Mouse (Mus musculus): Measurements from ENCODE around the gene Cers6. TPM values are rescaled to one million over a fixed set of nuclear protein-coding genes. Genes with fewer than 3 reads are reported as not detected.

The Cers6 gene
- polyA plus RNA-seq, 1 experiment from 2014 or later = 26.8 TPM

DNA sequence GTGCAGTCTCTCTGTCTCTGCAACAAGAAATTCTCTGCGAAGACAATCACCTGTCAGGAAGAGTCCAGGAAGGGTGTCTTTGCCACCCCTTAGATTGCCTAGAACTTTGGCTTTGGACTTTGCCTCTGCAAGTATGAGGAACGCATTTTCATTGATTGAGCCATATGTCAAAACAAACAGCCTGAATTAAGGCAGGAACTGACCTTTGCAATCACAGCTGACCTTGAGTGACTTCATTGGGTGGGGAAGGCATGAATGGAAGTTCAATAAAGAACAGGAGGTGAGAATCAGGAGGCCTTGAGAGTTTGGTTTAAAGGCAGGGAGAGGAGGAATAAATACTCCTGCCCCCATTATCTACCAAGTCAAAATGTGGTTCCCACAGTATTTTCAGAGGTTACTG lies 850 bp upstream of the Cers6 start:
- peak overlapping the region; percentile 82 for H3K4me2 ChIP-seq (ENCODE audit: low read depth, severe bottlenecking)
- H3K9ac ChIP-seq (ENCODE audit: low read length) = no peak overlapping the region
- H3K36me3 ChIP-seq (ENCODE audit: control insufficient read depth, insufficient read depth, low read length) = no peaks in the 10 kb centered on the region
- H3K9me3 ChIP-seq (ENCODE audit: control insufficient read depth, low read length) = no peaks in the 10 kb centered on the region
- no peaks in the 10 kb centered on the region for H3K4me1 ChIP-seq (ENCODE audit: control insufficient read depth, insufficient read depth, low read length)
- H3K4me3 ChIP-seq (ENCODE audit: low read depth, low read length) = no peak overlapping the region
- ATAC-seq (ENCODE audit: insufficient number of reproducible peaks, low FRiP score, low TSS enrichment, low read depth) (no peak), DNase-seq (ENCODE audit: low spot score) (no peak)
- no peaks in the 10 kb centered on the region for H3K27me3 ChIP-seq (ENCODE audit: control insufficient read depth, insufficient read depth, low read length)
- WGBS = 64% methylated on average over 2 of the region's 2 CpGs
- no peak overlapping the region for H3K27ac ChIP-seq (replicated peaks; ENCODE audit: low read depth, low read length)

DNA sequence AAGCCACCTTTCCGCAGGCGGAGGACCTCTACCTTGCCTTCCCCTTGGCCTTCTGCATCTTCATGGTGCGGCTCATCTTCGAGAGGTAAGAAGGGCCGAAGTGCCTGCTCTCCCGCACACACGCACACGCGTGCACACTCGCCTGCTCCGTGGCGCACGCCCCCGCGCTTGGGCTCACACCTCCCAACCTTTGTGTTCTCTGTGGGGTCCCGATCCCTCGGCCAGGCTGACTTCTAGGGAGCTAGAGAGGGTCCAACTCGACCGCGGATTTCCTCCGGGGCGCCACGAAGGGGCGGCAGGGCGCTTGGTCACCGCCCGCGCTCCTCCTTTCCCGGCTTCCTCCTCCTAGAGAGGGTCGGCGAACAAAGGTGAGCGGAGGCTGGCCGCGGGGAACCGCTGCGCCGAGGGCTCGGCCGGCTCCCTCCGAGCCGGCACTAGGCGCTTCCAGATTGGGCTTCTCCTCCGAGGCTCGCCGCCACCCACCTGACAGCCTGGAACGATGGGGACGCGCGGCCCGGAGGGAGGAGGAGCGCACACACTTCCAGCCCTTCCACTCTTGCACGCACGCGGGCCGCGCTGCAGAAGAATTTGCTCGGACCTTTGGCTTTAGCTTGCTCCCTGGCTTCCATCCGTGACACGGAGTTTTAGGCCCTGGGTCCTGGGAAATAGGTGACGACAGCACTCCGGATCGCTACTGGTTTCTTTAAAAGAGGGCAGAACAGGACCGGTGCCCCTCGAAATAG lies 651 bp downstream of the Cers6 start:
- Histone ChIP-seq H3K27me3 (ENCODE audit: control insufficient read depth, insufficient read depth, low read length) (no peaks in the 10 kb centered on the region), H3K36me3 (ENCODE audit: control insufficient read depth, insufficient read depth, low read length) (no peaks in the 10 kb centered on the region), H3K4me2 (ENCODE audit: low read depth, severe bottlenecking) (peak overlapping the region; percentile 82), H3K9ac (ENCODE audit: low read length) (peak overlapping the region; percentile 88), H3K9me3 (ENCODE audit: control insufficient read depth, low read length) (no peaks in the 10 kb centered on the region), H3K4me3 (ENCODE audit: low read depth, low read length) (peak overlapping the region; percentile 86), H3K4me1 (ENCODE audit: control insufficient read depth, insufficient read depth, low read length) (no peaks in the 10 kb centered on the region), H3K27ac (replicated peaks; ENCODE audit: low read depth, low read length) (no peak overlapping the region; the same call in 1 of the 2 replicates)
- WGBS = 1% methylated on average over 63 of the region's 64 CpGs
- ATAC-seq (ENCODE audit: insufficient number of reproducible peaks, low FRiP score, low TSS enrichment, low read depth) (peak; percentile 71), DNase-seq (ENCODE audit: low spot score) (peak; percentile 78)

GRCm38 (mm10) chr2:68862464-68863266 lies 1.4 kb downstream of the Cers6 start:
- ATAC-seq (ENCODE audit: insufficient number of reproducible peaks, low FRiP score, low TSS enrichment, low read depth) = no peak
- WGBS = 10% methylated on average over 15 of the region's 15 CpGs
- DNase-seq (ENCODE audit: low spot score) = no peak

GRCm38 (mm10) chr2:68863561-68863960 lies 2.3 kb downstream of the Cers6 start:
- Histone ChIP-seq H3K27me3 (ENCODE audit: control insufficient read depth, insufficient read depth, low read length) (no peaks in the 10 kb centered on the region), H3K9me3 (ENCODE audit: control insufficient read depth, low read length) (no peaks in the 10 kb centered on the region), H3K9ac (ENCODE audit: low read length) (no peak overlapping the region), H3K4me1 (ENCODE audit: control insufficient read depth, insufficient read depth, low read length) (no peaks in the 10 kb centered on the region), H3K4me3 (ENCODE audit: low read depth, low read length) (no peak overlapping the region), H3K4me2 (ENCODE audit: low read depth, severe bottlenecking) (no peak overlapping the region; the same call in 1 of the 2 replicates), H3K27ac (replicated peaks; ENCODE audit: low read depth, low read length) (no peak overlapping the region), H3K36me3 (ENCODE audit: control insufficient read depth, insufficient read depth, low read length) (no peaks in the 10 kb centered on the region)
- DNase-seq (ENCODE audit: low spot score) = no peak
- WGBS = 38% methylated on average over 6 of the region's 6 CpGs
- ATAC-seq (ENCODE audit: insufficient number of reproducible peaks, low FRiP score, low TSS enrichment, low read depth) = no peak

More at GRCm38 (mm10) chr2:68862464-68863266, 1.4 kb downstream of the Cers6 start:
- no peak overlapping the region for H3K27ac ChIP-seq (replicated peaks; ENCODE audit: low read depth, low read length)
- H3K4me2 ChIP-seq (ENCODE audit: low read depth, severe bottlenecking) = peak overlapping the region; percentile 82
- H3K9ac ChIP-seq (ENCODE audit: low read length) = peak overlapping the region; percentile 88
- no peaks in the 10 kb centered on the region for H3K27me3 ChIP-seq (ENCODE audit: control insufficient read depth, insufficient read depth, low read length)
- peak overlapping the region; percentile 86 for H3K4me3 ChIP-seq (ENCODE audit: low read depth, low read length)
- H3K4me1 ChIP-seq (ENCODE audit: control insufficient read depth, insufficient read depth, low read length) = no peaks in the 10 kb centered on the region
- no peaks in the 10 kb centered on the region for H3K36me3 ChIP-seq (ENCODE audit: control insufficient read depth, insufficient read depth, low read length)
- no peaks in the 10 kb centered on the region for H3K9me3 ChIP-seq (ENCODE audit: control insufficient read depth, low read length)

DNA sequence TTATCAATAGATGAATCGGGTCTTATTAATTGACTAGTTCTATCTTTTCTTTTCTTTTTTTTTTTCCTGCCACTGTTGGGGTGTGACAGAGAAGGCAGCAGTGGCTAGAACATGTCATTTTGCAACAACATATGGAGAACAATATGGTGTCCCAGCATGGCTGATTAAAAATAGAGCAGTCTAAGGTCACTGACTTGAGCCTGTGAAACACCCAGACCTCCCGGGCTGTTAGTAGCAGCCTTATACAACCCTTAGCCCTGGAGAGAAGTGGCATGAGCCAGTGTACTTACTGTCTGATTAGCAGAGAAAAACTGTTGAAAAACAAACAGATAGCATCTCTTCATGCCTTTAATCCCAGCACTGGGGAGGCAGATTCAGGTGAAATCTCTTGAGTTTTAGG lies 3.1 kb downstream of the Cers6 start:
- H3K9me3 ChIP-seq (ENCODE audit: control insufficient read depth, low read length) = no peaks in the 10 kb centered on the region
- H3K36me3 ChIP-seq (ENCODE audit: control insufficient read depth, insufficient read depth, low read length) = no peaks in the 10 kb centered on the region
- no peak overlapping the region for H3K9ac ChIP-seq (ENCODE audit: low read length)
- H3K27me3 ChIP-seq (ENCODE audit: control insufficient read depth, insufficient read depth, low read length) = no peaks in the 10 kb centered on the region
- ATAC-seq (ENCODE audit: insufficient number of reproducible peaks, low FRiP score, low TSS enrichment, low read depth) = no peak
- WGBS = 73% methylated on average over 2 of the region's 2 CpGs
- H3K27ac ChIP-seq (replicated peaks; ENCODE audit: low read depth, low read length) = no peak overlapping the region
- H3K4me2 ChIP-seq (ENCODE audit: low read depth, severe bottlenecking) = no peak overlapping the region
- no peak overlapping the region for H3K4me3 ChIP-seq (ENCODE audit: low read depth, low read length)
- DNase-seq (ENCODE audit: low spot score) = no peak
- no peaks in the 10 kb centered on the region for H3K4me1 ChIP-seq (ENCODE audit: control insufficient read depth, insufficient read depth, low read length)

DNA sequence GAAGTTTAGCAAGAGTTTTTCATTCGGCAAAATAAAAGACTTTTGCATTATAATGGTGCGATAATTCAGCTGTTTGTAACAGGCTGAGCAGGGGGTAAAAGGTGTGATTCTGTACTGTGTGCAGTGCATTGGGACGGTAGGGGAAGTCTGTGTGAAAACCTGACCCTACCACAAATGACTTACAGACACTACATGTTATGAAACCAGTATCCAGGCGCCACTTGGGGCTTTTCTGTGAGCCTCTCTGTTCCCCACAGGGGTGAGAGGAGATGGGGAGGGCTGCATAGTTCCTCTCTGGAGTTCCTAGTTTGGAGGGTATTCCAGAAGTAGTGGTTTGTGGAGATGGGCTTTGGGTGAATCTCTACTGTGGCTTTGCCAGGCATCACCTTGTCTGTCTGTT lies 5.9 kb downstream of the Cers6 start:
- 62% methylated on average over 4 of the region's 4 CpGs for WGBS

DNA sequence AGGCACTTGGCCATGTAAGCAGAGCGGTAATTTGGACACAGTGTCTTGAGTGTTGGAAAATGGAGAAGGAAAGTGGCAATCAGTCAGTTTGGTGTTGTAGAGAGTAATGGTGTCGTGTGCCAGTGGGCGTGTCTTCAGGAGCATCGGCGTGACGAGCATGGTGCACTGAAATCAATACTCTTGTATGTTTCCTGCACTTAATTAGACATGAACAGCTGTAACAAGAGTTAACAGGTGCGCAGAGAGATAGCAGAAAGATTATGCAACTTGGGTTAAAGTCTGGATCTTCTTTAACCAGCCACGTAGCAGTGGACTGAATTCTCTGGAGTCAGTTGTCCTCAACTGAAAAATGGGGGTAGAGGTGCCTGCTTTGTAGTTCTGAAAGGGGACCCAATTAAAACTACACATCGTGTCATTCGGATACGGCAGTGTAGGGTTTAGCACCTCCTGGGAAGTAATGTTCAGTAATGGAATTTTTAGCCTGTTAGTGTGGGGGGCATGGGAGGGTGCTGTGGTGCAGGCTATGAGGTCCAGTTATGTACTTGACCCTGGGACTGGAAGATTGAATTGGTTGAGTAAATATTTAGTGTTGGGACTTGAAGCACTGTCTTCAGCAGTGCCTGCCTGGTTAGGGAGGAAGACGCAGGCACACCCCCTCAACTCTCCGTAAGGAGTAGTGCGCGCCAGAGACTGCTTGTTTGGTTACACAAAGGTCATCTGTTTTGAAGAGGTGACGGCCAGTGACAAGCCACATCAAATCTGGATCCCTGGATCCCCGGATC lies 9.9 kb downstream of the Cers6 start:
- H3K9ac ChIP-seq (ENCODE audit: low read length) = no peak overlapping the region
- no peak for ATAC-seq (ENCODE audit: insufficient number of reproducible peaks, low FRiP score, low TSS enrichment, low read depth)
- WGBS = 83% methylated on average over 17 of the region's 17 CpGs
- H3K27ac ChIP-seq (replicated peaks; ENCODE audit: low read depth, low read length) = no peak overlapping the region
- DNase-seq (ENCODE audit: low spot score) = no peak
- H3K36me3 ChIP-seq (ENCODE audit: control insufficient read depth, insufficient read depth, low read length) = no peaks in the 10 kb centered on the region
- no peaks in the 10 kb centered on the region for H3K9me3 ChIP-seq (ENCODE audit: control insufficient read depth, low read length)
- no peaks in the 10 kb centered on the region for H3K4me1 ChIP-seq (ENCODE audit: control insufficient read depth, insufficient read depth, low read length)
- H3K4me3 ChIP-seq (ENCODE audit: low read depth, low read length) = no peak overlapping the region
- H3K4me2 ChIP-seq (ENCODE audit: low read depth, severe bottlenecking) = no peak overlapping the region
- no peaks in the 10 kb centered on the region for H3K27me3 ChIP-seq (ENCODE audit: control insufficient read depth, insufficient read depth, low read length)

More for the DNA sequence above, 5.9 kb downstream of the Cers6 start:
- H3K4me2 ChIP-seq (ENCODE audit: low read depth, severe bottlenecking) = no peak overlapping the region
- no peak overlapping the region for H3K9ac ChIP-seq (ENCODE audit: low read length)
- H3K27me3 ChIP-seq (ENCODE audit: control insufficient read depth, insufficient read depth, low read length) = no peaks in the 10 kb centered on the region
- no peak overlapping the region for H3K4me3 ChIP-seq (ENCODE audit: low read depth, low read length)
- ATAC-seq (ENCODE audit: insufficient number of reproducible peaks, low FRiP score, low TSS enrichment, low read depth) (no peak), DNase-seq (ENCODE audit: low spot score) (no peak)
- H3K27ac ChIP-seq (replicated peaks; ENCODE audit: low read depth, low read length) = no peak overlapping the region
- no peaks in the 10 kb centered on the region for H3K4me1 ChIP-seq (ENCODE audit: control insufficient read depth, insufficient read depth, low read length)
- H3K9me3 ChIP-seq (ENCODE audit: control insufficient read depth, low read length) = no peaks in the 10 kb centered on the region
- no peaks in the 10 kb centered on the region for H3K36me3 ChIP-seq (ENCODE audit: control insufficient read depth, insufficient read depth, low read length)

DNA sequence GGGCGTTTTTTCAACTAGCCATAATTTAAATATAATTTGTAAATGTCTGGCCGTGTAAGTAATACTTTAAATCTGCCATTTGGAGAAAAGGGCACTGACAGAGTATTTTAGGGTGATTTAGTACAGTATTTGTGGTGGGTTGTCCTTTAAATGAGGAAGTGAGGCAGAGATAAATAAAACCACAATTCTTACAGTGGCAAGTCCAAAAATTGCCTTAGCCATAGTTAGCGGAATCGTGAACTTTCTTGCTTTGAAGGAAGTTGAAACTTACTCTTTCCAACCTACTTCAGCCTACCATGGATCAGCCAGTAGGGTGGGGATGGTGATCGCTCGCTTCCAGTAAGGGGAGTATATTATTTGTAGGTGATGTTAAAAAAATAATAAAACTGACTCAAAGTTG lies 11.8 kb downstream of the Cers6 start:
- no peaks in the 10 kb centered on the region for H3K36me3 ChIP-seq (ENCODE audit: control insufficient read depth, insufficient read depth, low read length)
- 84% methylated on average over 6 of the region's 6 CpGs for WGBS
- H3K27ac ChIP-seq (replicated peaks; ENCODE audit: low read depth, low read length) = no peak overlapping the region
- DNase-seq (ENCODE audit: low spot score) = no peak
- H3K4me1 ChIP-seq (ENCODE audit: control insufficient read depth, insufficient read depth, low read length) = no peaks in the 10 kb centered on the region
- no peak for ATAC-seq (ENCODE audit: insufficient number of reproducible peaks, low FRiP score, low TSS enrichment, low read depth)
- H3K4me3 ChIP-seq (ENCODE audit: low read depth, low read length) = no peak overlapping the region
- H3K9me3 ChIP-seq (ENCODE audit: control insufficient read depth, low read length) = no peaks in the 10 kb centered on the region
- no peaks in the 10 kb centered on the region for H3K27me3 ChIP-seq (ENCODE audit: control insufficient read depth, insufficient read depth, low read length)
- no peak overlapping the region for H3K4me2 ChIP-seq (ENCODE audit: low read depth, severe bottlenecking)
- H3K9ac ChIP-seq (ENCODE audit: low read length) = no peak overlapping the region

All from limb, embryonic 11.5 days (tissue).